Mouse (Mus musculus) embryonic facial prominence, embryonic 10.5 days (tissue): Measurements from ENCODE around the gene Cst10. TPM values are rescaled to one million over a fixed set of nuclear protein-coding genes. Genes with fewer than 3 reads are reported as not detected.

Experiments
- DNase-seq: peaks from one replicate; pipeline ENCODE4 v3.0.0-alpha.2; 2017; ENCODE audit warnings: low spot score
- H3K27ac ChIP-seq: fragments of 300-500 bp; sonication (generic); replicated peaks from 2 replicates; pipeline ENCODE4 v1.5.1; 2016; ENCODE audit warnings: mild to moderate bottlenecking
- H3K27me3 ChIP-seq: fragments of 300-500 bp; sonication (generic); replicated peaks from 2 replicates; pipeline ENCODE4 v1.6.1; 2016; ENCODE audit warnings: low read depth, mild to moderate bottlenecking; ENCODE audit not compliant: poor library complexity, severe bottlenecking
- H3K36me3 ChIP-seq: fragments of 300-500 bp; sonication (generic); replicated peaks from 2 replicates; pipeline ENCODE4 v1.6.1; 2016; ENCODE audit warnings: mild to moderate bottlenecking, moderate library complexity
- H3K4me1 ChIP-seq: fragments of 300-500 bp; sonication (generic); 2 replicates; pipeline ENCODE4 v1.6.1; 2016
- H3K4me3 ChIP-seq: fragments of 300-500 bp; sonication (generic); 2 replicates; pipeline ENCODE4 v1.5.1; 2016; ENCODE audit warnings: mild to moderate bottlenecking, moderate library complexity
- H3K9me3 ChIP-seq: fragments of 300-500 bp; sonication (generic); 2 replicates; pipeline ENCODE4 v1.6.1; 2016; ENCODE audit warnings: mild to moderate bottlenecking
- WGBS: fragments of 180-500 bp; shearing (Covaris S2); methylation state at CpG from one replicate; pipeline ENCODE4 v1.1.7; 2016; 5-methylcytosine and 5-hydroxymethylcytosine counted together
- polyA plus RNA-seq: library from polyadenylated mRNA; unstranded; fragments of >200 nt; fragmentation: Nextera tagmentation; extraction: Ambion mirVana; gene quantifications from 2 replicates; pipeline ENCODE4 v1.2.1, GENCODE M21; 2016

The Cst10 gene
- polyA plus RNA-seq: not detected in 2 replicates

- WGBS: 83% methylated on average over 1 of the region's 1 CpGs
- no peak within 1 kb of the TSS for H3K4me3 ChIP-seq
- DNase-seq: no peak
- H3K9me3 ChIP-seq: no peaks in the 10 kb centered on the region
- no peaks in the 10 kb centered on the region for H3K36me3 ChIP-seq
- H3K27ac ChIP-seq: no peak within 1 kb of the TSS
- no peaks in the 10 kb centered on the region for H3K4me1 ChIP-seq
- H3K27me3 ChIP-seq: no peaks in the 10 kb centered on the region
Measured at GRCm38 (mm10) chr2:149404757-149405156, at the start of gene Cst10. Cst10 (plus strand) TSS chr2:149405057.

DNA sequence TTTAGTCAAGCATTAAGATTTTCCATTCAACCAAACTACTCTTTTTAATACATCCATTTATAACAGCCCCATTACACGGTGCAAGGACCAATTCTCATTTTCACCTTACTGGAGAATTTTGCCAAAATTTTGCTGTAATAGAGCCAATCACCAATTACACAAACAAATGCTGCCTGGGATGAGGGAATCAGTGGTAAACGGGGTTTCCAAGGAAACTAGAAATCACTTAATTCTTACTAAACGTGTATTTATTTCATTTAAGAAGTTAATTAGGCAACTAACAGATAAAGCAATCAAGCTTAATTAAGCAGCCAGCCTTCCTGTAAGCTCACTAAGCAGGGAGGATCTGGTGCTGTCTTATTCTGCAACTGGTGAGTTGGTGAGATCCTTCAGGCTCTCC lies 11.9 kb upstream of the Cst10 start:
- DNase-seq: no peak
- H3K4me3 ChIP-seq: no peak overlapping the region
- H3K36me3 ChIP-seq: no peaks in the 10 kb centered on the region
- H3K9me3 ChIP-seq: no peaks in the 10 kb centered on the region
- no peak overlapping the region for H3K27ac ChIP-seq
- H3K27me3 ChIP-seq: no peaks in the 10 kb centered on the region
- 64% methylated on average over 3 of the region's 3 CpGs for WGBS
- H3K4me1 ChIP-seq: no peaks in the 10 kb centered on the region

GRCm38 (mm10) chr2:149422564-149422963 lies 17.7 kb downstream of the Cst10 start:
- Histone ChIP-seq H3K36me3 (no peaks in the 10 kb centered on the region), H3K4me3 (no peak overlapping the region)
- 36% methylated on average over 3 of the region's 4 CpGs for WGBS

More at GRCm38 (mm10) chr2:149422564-149422963, 17.7 kb downstream of the Cst10 start:
- Histone ChIP-seq H3K4me1 (no peaks in the 10 kb centered on the region), H3K27ac (no peak overlapping the region), H3K27me3 (no peaks in the 10 kb centered on the region), H3K9me3 (no peaks in the 10 kb centered on the region)
- DNase-seq: peak; percentile 30
